Mouse (Mus musculus) liver, embryonic 14.5 days (tissue): ENCODE measurements around the gene Smarce1.

Source experiments
- CTCF ChIP-seq: IDR thresholded peaks from 2 replicates; pipeline ENCODE4 v1.5.1; 2016; ENCODE audit warnings: antibody characterized with exemption, low read depth, control low read depth
- EP300 ChIP-seq: IDR thresholded peaks from 2 replicates; pipeline ENCODE4 v1.6.1; 2016; ENCODE audit warnings: antibody characterized with exemption, low read depth

GRCm38 (mm10) chr11:99212693-99213092 lies 18.1 kb downstream of the Smarce1 start:
- TF ChIP-seq CTCF (no peak), EP300 (no peak)
